Mouse (Mus musculus) heart, adult 2 months (tissue): ENCODE measurements around the gene Nfia.

Source experiments
- CTCF ChIP-seq: fragments of 200-600 bp; IDR thresholded peaks from 2 replicates; pipeline ENCODE4 v1.8.1; 2022; ENCODE audit warnings: antibody characterized with exemption, mild to moderate bottlenecking, moderate library complexity
- EP300 ChIP-seq: fragments of 200-500 bp; IDR thresholded peaks from 2 replicates; pipeline ENCODE4 v1.6.1; 2011; ENCODE audit warnings: low read depth, low read length, control low read depth; ENCODE audit not compliant: insufficient read depth
- POLR2A ChIP-seq: fragments of 200-500 bp; IDR thresholded peaks from 2 replicates; pipeline ENCODE4 v1.6.1; 2011; ENCODE audit warnings: mild to moderate bottlenecking, low read depth, low read length, control low read depth; ENCODE audit not compliant: insufficient read depth

DNA sequence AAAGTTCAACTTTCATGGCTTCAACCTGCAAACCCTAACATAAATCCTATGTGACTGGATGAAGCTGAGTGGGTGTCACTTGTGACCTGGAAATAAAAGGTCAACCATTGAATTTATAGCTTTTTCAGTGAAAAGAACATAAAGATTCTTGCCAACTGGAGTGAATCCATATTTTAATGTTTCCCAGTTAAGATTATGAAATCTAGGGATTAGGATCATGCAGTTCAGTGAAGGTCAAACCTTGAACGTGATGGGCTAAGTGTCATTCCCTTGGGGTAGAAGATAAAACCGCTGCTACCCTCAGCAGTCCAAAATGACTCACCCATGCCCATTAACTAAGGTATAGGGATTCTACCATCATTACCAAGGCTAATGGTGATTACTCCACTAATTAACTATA is 322.5 kb downstream of the Nfia start:
- TF ChIP-seq CTCF (no peak), POLR2A (no peak), EP300 (no peak)
